Mouse (Mus musculus): ENCODE results near the gene Scn7a.

Gene Scn7a

DNA sequence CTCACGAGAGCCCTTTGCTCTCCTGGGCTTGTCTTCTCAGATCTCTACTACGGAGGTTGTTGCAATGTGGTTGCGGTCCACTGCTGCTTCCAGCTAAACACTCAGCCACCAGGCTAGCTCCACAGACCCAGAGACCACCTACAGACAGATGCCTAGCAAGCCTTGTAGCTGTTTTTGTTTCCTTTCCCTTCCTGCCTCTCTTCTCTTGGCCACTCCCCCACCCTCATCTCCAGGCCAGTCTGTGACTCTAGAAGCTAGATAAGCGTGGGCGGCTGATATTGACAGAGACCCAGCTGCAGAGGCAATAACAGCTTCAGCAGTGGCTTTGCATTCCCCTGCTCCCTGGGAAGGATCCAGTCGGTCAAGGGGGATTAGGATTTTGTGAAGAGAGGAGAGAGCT is at the start of gene Scn7a:
Gene Scn7a, minus strand, starts transcription at position 150 of the 400 bp plus-strand sequence.
- peak; percentile 21 for DNase-seq (ENCODE audit: low read depth, low spot score)

GRCm38 (mm10) chr2:66827729-66828128 is 43.0 kb upstream of the Scn7a start:
- no peak for DNase-seq (ENCODE audit: low read depth, low spot score)

- peak; percentile 37 for DNase-seq (ENCODE audit: low read depth, low spot score)
Measured at GRCm38 (mm10) chr2:66819862-66820559, 35.3 kb upstream of the Scn7a start.

DNA sequence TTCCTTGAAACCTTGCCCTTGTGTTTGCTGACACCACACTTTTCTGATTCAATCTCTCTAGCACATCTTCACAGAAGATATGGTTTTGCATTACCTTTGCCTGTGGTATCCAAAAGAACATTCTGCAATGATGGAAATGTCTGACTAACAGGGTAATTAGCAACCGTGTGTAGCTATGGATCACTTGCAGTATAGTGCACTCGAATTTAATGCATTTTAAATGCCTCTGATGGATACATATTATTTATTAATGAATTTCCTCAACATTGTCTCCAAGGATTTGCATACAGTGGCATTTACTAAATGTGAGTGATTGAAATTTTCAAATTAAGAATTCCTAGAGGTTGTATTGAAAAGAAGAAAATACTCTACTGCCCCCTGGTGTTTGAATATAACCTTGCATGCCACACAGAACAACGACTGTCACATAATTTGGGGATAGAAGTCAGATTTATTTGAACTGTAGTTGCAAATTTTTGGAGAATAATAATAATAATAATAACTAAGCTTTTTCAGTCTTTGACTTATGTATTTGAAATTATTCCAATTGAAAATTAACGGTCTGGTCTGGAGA is 15.0 kb upstream of the Scn7a start:
- peak; percentile 55 for DNase-seq (ENCODE audit: low read depth, low spot score)

- no peak for DNase-seq (ENCODE audit: low read depth, low spot score)
Measured at GRCm38 (mm10) chr2:66797493-66797892, 12.8 kb upstream of the Scn7a start.

DNA sequence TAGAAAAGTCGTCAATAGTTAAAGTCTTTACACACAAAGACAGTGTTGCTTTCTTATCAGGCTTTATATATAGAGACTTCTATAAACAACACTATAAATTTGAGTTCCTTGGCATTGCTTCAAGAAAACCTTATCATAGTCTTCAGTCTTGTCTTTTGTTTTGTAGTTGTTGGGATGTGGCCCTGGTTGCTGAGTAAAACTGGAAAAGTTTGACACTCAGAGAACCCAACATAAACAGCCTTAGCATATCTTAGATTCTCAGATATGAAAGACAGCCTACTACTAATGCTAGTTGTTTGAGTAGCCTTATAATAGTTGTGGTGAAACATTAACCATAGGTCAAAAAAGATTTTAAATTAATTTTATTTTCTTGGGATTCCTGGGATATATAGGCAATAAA is 6.9 kb upstream of the Scn7a start:
- no peak for DNase-seq (ENCODE audit: low read depth, low spot score)

GRCm38 (mm10) chr2:66780884-66781283 is 3.8 kb downstream of the Scn7a start:
- DNase-seq (ENCODE audit: low read depth, low spot score), result no peak

- DNase-seq (ENCODE audit: low read depth, low spot score), result no peak
Measured at GRCm38 (mm10) chr2:66767980-66768379, 16.7 kb downstream of the Scn7a start.

- DNase-seq (ENCODE audit: low read depth, low spot score), result no peak
Measured at GRCm38 (mm10) chr2:66765170-66765569, 19.5 kb downstream of the Scn7a start.

DNA sequence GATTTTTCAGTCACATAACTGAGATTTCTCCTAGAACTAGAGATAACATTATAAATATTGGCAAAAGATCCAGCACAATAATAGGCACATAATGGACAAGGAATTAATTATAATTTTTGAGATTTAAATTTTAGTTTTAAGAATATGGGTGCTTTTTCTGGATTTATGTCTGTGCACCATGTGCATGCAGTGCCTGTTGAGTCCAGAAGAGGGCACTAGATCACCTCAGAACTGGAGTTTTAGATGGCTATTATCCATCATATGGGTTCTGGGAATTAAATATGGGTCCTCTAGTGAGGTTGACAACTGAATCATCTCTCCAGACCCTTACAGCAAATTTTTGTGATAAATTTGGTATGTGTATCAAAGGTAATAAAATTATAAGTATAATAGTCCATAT is 21.8 kb downstream of the Scn7a start:
- no peak for DNase-seq (ENCODE audit: low read depth, low spot score)

- peak; percentile 49 for DNase-seq (ENCODE audit: low read depth, low spot score)
Measured at GRCm38 (mm10) chr2:66728002-66728401, 56.7 kb downstream of the Scn7a start.

- peak; percentile 58 for DNase-seq (ENCODE audit: low read depth, low spot score)
Measured at GRCm38 (mm10) chr2:66727585-66727974, 57.1 kb downstream of the Scn7a start.

- DNase-seq (ENCODE audit: low read depth, low spot score), result peak; percentile 54
Measured at GRCm38 (mm10) chr2:66726878-66727584, 57.7 kb downstream of the Scn7a start.

- peak; percentile 5 for DNase-seq (ENCODE audit: low read depth, low spot score)
Measured at GRCm38 (mm10) chr2:66712071-66712470, 72.6 kb downstream of the Scn7a start.

GRCm38 (mm10) chr2:66692300-66692699 is 92.4 kb downstream of the Scn7a start:
- no peak for DNase-seq (ENCODE audit: low read depth, low spot score)

- DNase-seq (ENCODE audit: low read depth, low spot score), result no peak
Measured at GRCm38 (mm10) chr2:66661988-66662387, 122.7 kb downstream of the Scn7a start.

DNA sequence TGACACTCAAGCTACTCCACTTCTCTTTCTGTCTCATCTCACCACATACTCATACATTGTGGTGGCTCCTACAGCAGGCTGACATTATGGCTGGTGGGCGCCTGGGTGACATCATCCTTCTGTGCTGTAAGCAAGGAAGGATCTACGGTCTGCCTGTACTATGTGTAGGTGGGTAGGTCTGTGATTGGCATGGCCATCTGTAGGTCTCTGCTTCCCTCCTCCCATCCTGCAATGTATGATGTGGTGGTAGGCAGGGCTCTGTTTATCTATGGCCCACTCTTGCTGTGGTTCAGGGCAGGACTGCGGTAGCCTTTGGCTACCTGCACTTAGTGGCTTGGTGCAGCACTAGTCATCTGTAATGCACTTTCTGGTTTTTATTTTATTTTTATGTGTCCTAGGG is 128.3 kb downstream of the Scn7a start:
- no peak for DNase-seq (ENCODE audit: low read depth, low spot score)

- no peak for DNase-seq (ENCODE audit: low read depth, low spot score)
Measured at GRCm38 (mm10) chr2:66655431-66655830, 129.3 kb downstream of the Scn7a start.

DNA sequence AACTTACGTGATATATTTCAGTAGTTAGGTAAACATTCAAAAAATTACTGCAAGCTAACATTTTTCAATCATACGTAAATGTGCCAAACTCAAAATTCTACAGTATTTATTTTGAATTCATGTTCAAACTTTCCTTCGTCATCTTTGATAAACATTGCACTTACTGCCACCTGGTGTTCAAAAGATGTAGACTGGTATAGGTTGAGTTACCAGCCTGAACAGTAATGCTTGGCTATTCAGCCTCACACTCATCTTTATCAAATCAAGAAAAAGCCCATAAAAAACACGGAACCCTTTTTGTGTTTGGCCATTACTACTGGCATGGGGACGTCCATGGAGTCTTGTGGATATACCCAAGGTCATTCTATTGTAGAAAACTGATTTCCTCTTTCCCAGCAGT is 140.3 kb downstream of the Scn7a start:
- peak; percentile 59 for DNase-seq (ENCODE audit: low read depth, low spot score)

- DNase-seq (ENCODE audit: low read depth, low spot score), result peak; percentile 63
Measured at GRCm38 (mm10) chr2:66634580-66635359, 149.9 kb downstream of the Scn7a start, which contains the start of gene Scn9a. TSS of gene Scn9a (minus strand) at chr2:66634962.

- peak; percentile 53 for DNase-seq (ENCODE audit: low read depth, low spot score)
Measured at GRCm38 (mm10) chr2:66632728-66633127, 152.0 kb downstream of the Scn7a start.

Data from brain, adult 2 months (tissue).